In genomic region chr9:120591490-120591889, GRCm38 (mm10) we compare ENCODE assay signal across 9 mouse cellular contexts. TPM values are rescaled to one million over a fixed set of nuclear protein-coding genes. Genes with fewer than 3 reads are reported as not detected.
DNase-seq lines count a peak whose midpoint lies in the region; ATAC-seq and TF ChIP-seq lines count a peak whose summit lies in the region.
"Had no signal": no experiment of that assay in that cellular context is flagged by ENCODE, and none has a peak within 500 bp of the region (broad histone marks: within the 10 kb centered on the region; RNA-seq: fewer than 3 reads in every experiment).

No protein-coding gene starts in this region.

- H3K4me3 ChIP-seq in forebrain, embryonic 10.5 days: no peak overlapping the region
- no peak overlapping the region for H3K4me3 ChIP-seq in forebrain, embryonic 16.5 days (replicated peaks; ENCODE audit: low read length)
- H3K4me3 ChIP-seq in C2C12 (ENCODE audit: insufficient read depth, poor library complexity, severe bottlenecking): no peak overlapping the region
- no peak overlapping the region for H3K4me3 ChIP-seq in bone marrow, adult 2 months (replicated peaks; ENCODE audit: control insufficient read depth, low read depth, low read length)
- H3K4me3 ChIP-seq in lung, embryonic 14.5 days (ENCODE audit: low read depth, low read length): no peak overlapping the region
- no peak overlapping the region for H3K4me3 ChIP-seq in small intestine, adult 2 months (ENCODE audit: low read depth, low read length)
- H3K4me3 ChIP-seq: limb, embryonic 13.5 days had no signal

- no peak overlapping the region for H3ac ChIP-seq in C2C12 (ENCODE audit: control insufficient read depth, insufficient read length, low read depth)

- no peak overlapping the region for H3K9ac ChIP-seq in forebrain, embryonic 16.5 days (replicated peaks; ENCODE audit: low read depth, low read length)
- H3K9ac ChIP-seq in lung, embryonic 14.5 days: no peak overlapping the region
- H3K9ac ChIP-seq: limb, embryonic 13.5 days had no signal

- no peak overlapping the region for H3K4me2 ChIP-seq in forebrain, embryonic 16.5 days (ENCODE audit: low read length)
- H3K4me2 ChIP-seq in lung, embryonic 14.5 days: no peak overlapping the region
- H3K4me2 ChIP-seq: limb, embryonic 13.5 days had no signal

- 0 out of 2 replicates have a peak overlapping the region, but pooled peaks have one; percentile 9 for H3K27ac ChIP-seq in forebrain, embryonic 10.5 days
- no peak overlapping the region for H3K27ac ChIP-seq in forebrain, embryonic 16.5 days (ENCODE audit: low read length)
- H3K27ac ChIP-seq in bone marrow, adult 2 months (ENCODE audit: control insufficient read depth, insufficient read depth, low read depth, low read length, poor library complexity): no peak overlapping the region
- no peak overlapping the region for H3K27ac ChIP-seq in lung, embryonic 14.5 days (ENCODE audit: low read depth)
- no peak overlapping the region for H3K27ac ChIP-seq in small intestine, adult 2 months (ENCODE audit: insufficient read depth, low read depth, low read length)
- H3K27ac ChIP-seq: limb, embryonic 13.5 days had no signal

- peak; percentile 60 for TF ChIP-seq CTCF in C2C12 (IDR thresholded peaks at IDR 0.05; ENCODE audit: control insufficient read depth, insufficient read depth, insufficient read length)
- TF ChIP-seq CTCF in bone marrow, adult 2 months (IDR thresholded peaks at IDR 0.05; ENCODE audit: control insufficient read depth, insufficient read depth, low read length): peak; percentile 69
- TF ChIP-seq CTCF in lung, embryonic 14.5 days (IDR thresholded peaks at IDR 0.05; ENCODE audit: low read depth): peak; percentile 92
- TF ChIP-seq CTCF in small intestine, adult 2 months (IDR thresholded peaks at IDR 0.05; ENCODE audit: extremely low read depth, insufficient read length, insufficient replicate concordance, low read depth, low read length): peak; percentile 82; the same call in 1 of the 2 replicates

- no peaks in the 10 kb centered on the region for H3K9me3 ChIP-seq in forebrain, embryonic 10.5 days
- H3K9me3 ChIP-seq in forebrain, embryonic 16.5 days (ENCODE audit: control insufficient read depth, low read length): no peaks in the 10 kb centered on the region
- no peaks in the 10 kb centered on the region for H3K9me3 ChIP-seq in lung, embryonic 14.5 days (ENCODE audit: low read depth, low read length)
- H3K9me3 ChIP-seq: limb, embryonic 13.5 days had no signal

- TF ChIP-seq POLR2A in bone marrow, adult 2 months (IDR thresholded peaks at IDR 0.05; ENCODE audit: borderline replicate concordance, control insufficient read depth, low read depth, low read length): no peak
- TF ChIP-seq POLR2A in small intestine, adult 2 months (IDR thresholded peaks at IDR 0.05; ENCODE audit: low read depth, low read length): no peak

- H3K36me3 ChIP-seq in forebrain, embryonic 10.5 days (replicated peaks): no peaks in the 10 kb centered on the region
- H3K36me3 ChIP-seq in forebrain, embryonic 16.5 days (ENCODE audit: control insufficient read depth, insufficient read depth): no peaks in the 10 kb centered on the region
- no peaks in the 10 kb centered on the region for H3K36me3 ChIP-seq in C2C12 (ENCODE audit: control insufficient read depth, insufficient read depth)
- no peaks in the 10 kb centered on the region for H3K36me3 ChIP-seq in lung, embryonic 14.5 days (ENCODE audit: insufficient read depth)
- H3K36me3 ChIP-seq in small intestine, adult 2 months (ENCODE audit: control insufficient read depth, insufficient read depth, low read length): no peaks in the 10 kb centered on the region
- H3K36me3 ChIP-seq: limb, embryonic 13.5 days had no signal

- H3K27me3 ChIP-seq in forebrain, embryonic 10.5 days (ENCODE audit: poor library complexity, severe bottlenecking): peaks cover 24% of the 10 kb centered on the region; the same call in 1 of the 2 replicates
- H3K27me3 ChIP-seq in forebrain, embryonic 16.5 days (replicated peaks; ENCODE audit: control insufficient read depth, insufficient read depth, low read length): no peaks in the 10 kb centered on the region
- no peaks in the 10 kb centered on the region for H3K27me3 ChIP-seq in C2C12 (ENCODE audit: control insufficient read depth, insufficient read depth, insufficient read length)
- H3K27me3 ChIP-seq in lung, embryonic 14.5 days (ENCODE audit: insufficient read depth, low read length): no peaks in the 10 kb centered on the region
- no peaks in the 10 kb centered on the region for H3K27me3 ChIP-seq in small intestine, adult 2 months (ENCODE audit: control insufficient read depth, insufficient read depth, low read length)
- H3K27me3 ChIP-seq: limb, embryonic 13.5 days had no signal

- no peaks in the 10 kb centered on the region for H3K79me3 ChIP-seq in C2C12 (ENCODE audit: low read depth)

- peaks cover 33% of the 10 kb centered on the region for H3K4me1 ChIP-seq in forebrain, embryonic 10.5 days
- H3K4me1 ChIP-seq in forebrain, embryonic 16.5 days (replicated peaks; ENCODE audit: control insufficient read depth, insufficient read depth, low read length): peaks cover 12% of the 10 kb centered on the region
- no peaks in the 10 kb centered on the region for H3K4me1 ChIP-seq in bone marrow, adult 2 months (ENCODE audit: control insufficient read depth, insufficient read depth, low read length)
- no peaks in the 10 kb centered on the region for H3K4me1 ChIP-seq in lung, embryonic 14.5 days (ENCODE audit: insufficient read depth)
- H3K4me1 ChIP-seq in small intestine, adult 2 months (ENCODE audit: control insufficient read depth, insufficient read depth, insufficient read length, low read length): no peaks in the 10 kb centered on the region

- WGBS in forebrain, embryonic 10.5 days: 4% methylated on average over 9 of the region's 9 CpGs
- 1% methylated on average over 9 of the region's 9 CpGs for WGBS in forebrain, embryonic 16.5 days
- WGBS in bone marrow, adult 2 months: 4% methylated on average over 9 of the region's 9 CpGs
- WGBS in lung, embryonic 14.5 days: under 1% methylated on average over 9 of the region's 9 CpGs
- under 1% methylated on average over 9 of the region's 9 CpGs for WGBS in small intestine, adult 2 months

- DNase-seq in forebrain, embryonic 10.5 days (ENCODE audit: extremely low spot score, low spot score): peak; percentile 86
- DNase-seq in kidney, postnatal 10 days: peak; percentile 88
- DNase-seq in lung, embryonic 14.5 days: peak; percentile 90

- ATAC-seq in forebrain, embryonic 16.5 days: no peak
- ATAC-seq in frontal cortex, adult (ENCODE audit: low TSS enrichment): peak; percentile 50; the same call in 1 of the 2 replicates
- 0 out of 2 replicates have a peak, but pooled peaks have one; percentile 10 for ATAC-seq in lung, embryonic 14.5 days (ENCODE audit: insufficient read depth)

- H3K79me2 ChIP-seq in C2C12 (ENCODE audit: control insufficient read depth, insufficient read depth): no peaks in the 10 kb centered on the region

TF ChIP-seq in C2C12, 6 proteins besides CTCF, POLR2A, EP300 and RAD21:
- no peak for TF ChIP-seq USF1 (IDR thresholded peaks at IDR 0.05; ENCODE audit: low read depth)

RNA-seq across cellular contexts. Expression of gene Rpl14, which starts 20.2 kb away (rescaled TPM):
- polyA plus RNA-seq in forebrain, embryonic 10.5 days (2016; fragmentation: Nextera tagmentation; extraction: Ambion mirVana): 785 and 825 TPM in 2 replicates
- 400 and 407 TPM in 2 replicates for polyA plus RNA-seq in forebrain, embryonic 16.5 days (2015; fragmentation: Nextera tagmentation; extraction: Ambion mirVana)
- polyA plus RNA-seq in C2C12 (2012; fragmentation: generic; extraction: Trizol): 1,443 TPM
- polyA plus RNA-seq in bone marrow, adult 2 months (2011; ENCODE audit: insufficient read depth, insufficient read length, low replicate concordance, missing spikeins): 844 and 1,026 TPM in 2 replicates
- polyA plus RNA-seq in lung, embryonic 14.5 days (2014; fragmentation: Nextera tagmentation; extraction: Ambion mirVana): 1,001 and 1,027 TPM in 2 replicates
- 90.3 and 246 TPM in 2 replicates for polyA plus RNA-seq in small intestine, adult 2 months (2012; rRNA removed)

RNA-seq across cellular contexts. Expression of gene Entpd3, which starts 51.9 kb away (rescaled TPM):
- polyA plus RNA-seq in forebrain, embryonic 10.5 days (2016; fragmentation: Nextera tagmentation; extraction: Ambion mirVana): 0.16 and 0.33 TPM in 2 replicates
- 2.3 and 2.6 TPM in 2 replicates for polyA plus RNA-seq in forebrain, embryonic 16.5 days (2015; fragmentation: Nextera tagmentation; extraction: Ambion mirVana)
- polyA plus RNA-seq in C2C12 (2012; fragmentation: generic; extraction: Trizol): 0.02 TPM
- 0.56 TPM in 1 of 2 replicates, not detected in the other for polyA plus RNA-seq in bone marrow, adult 2 months (2011; ENCODE audit: insufficient read depth, insufficient read length, low replicate concordance, missing spikeins)
- polyA plus RNA-seq in lung, embryonic 14.5 days (2014; fragmentation: Nextera tagmentation; extraction: Ambion mirVana): 14.9 TPM in 2 replicates
- 1.2 and 1.6 TPM in 2 replicates for polyA plus RNA-seq in small intestine, adult 2 months (2012; rRNA removed)
